Mouse (Mus musculus): ENCODE data around the gene Wdr1. TPM values are rescaled to one million over a fixed set of nuclear protein-coding genes. Genes with fewer than 3 reads are reported as not detected.
A peak's percentile ranks its signal among the peaks of the same experiment; 100 is the strongest.

The Wdr1 gene
- total and polyA plus RNA-seq, 3 experiments = 108 to 173 (median 142) TPM

GRCm38 (mm10) chr5:38489739-38490138 is 73.3 kb downstream of the Wdr1 start:
- Histone ChIP-seq H3K4me2 (ENCODE audit: insufficient read depth, low read depth, poor library complexity, severe bottlenecking) (no peak overlapping the region), H3K4me1 (ENCODE audit: control insufficient read depth in 1 of 2, insufficient read depth in 2 of 2) (peaks cover 8 to 9% of the 10 kb centered on the region in 2 experiments), H3K9me3 (replicated peaks; ENCODE audit: low read length) (peaks cover 2% of the 10 kb centered on the region), H3K36me3 (replicated peaks in 1 of 2; ENCODE audit: control insufficient read depth in 1 of 2, insufficient read depth in 1 of 2, low read length in 1 of 2) (no peaks in the 10 kb centered on the region), H3K4me3 (replicated peaks in 1 of 3; ENCODE audit: low read depth in 2 of 3, low read length in 2 of 3, poor library complexity in 1 of 3) (no peak overlapping the region), H3K79me2 (replicated peaks; ENCODE audit: control insufficient read depth, extremely low read depth, insufficient read depth, poor library complexity, severe bottlenecking) (no peaks in the 10 kb centered on the region), H3K9ac (ENCODE audit: insufficient read depth, low read depth) (no peak overlapping the region), H3K27me3 (replicated peaks) (no peaks in the 10 kb centered on the region), H3K27ac (ENCODE audit: insufficient read depth, low read depth) (no peak overlapping the region)
- TF ChIP-seq KAT2A (IDR thresholded peaks at IDR 0.05; ENCODE audit: insufficient replicate concordance, low read length) = no peak
- peak; percentile 91 for TF ChIP-seq MAFK (IDR thresholded peaks at IDR 0.05; ENCODE audit: insufficient replicate concordance, low read length)
- no peak for DNase-seq (ENCODE audit: extremely low read depth)
- dilution Hi-C loops (cut with MboI; ENCODE audit: extremely low pct_ligation_motif_present, extremely low pct_unique_long_range_greater_than_20kb, low sequenced_read_pairs) (no loop called here), in situ Hi-C loops (cut with MboI; ENCODE audit: low pct_ligation_motif_present, low pct_unique_long_range_greater_than_20kb, low sequenced_read_pairs) (no loop called here)

- TF ChIP-seq ETS1 (conservative IDR thresholded peaks at IDR 0.05; ENCODE audit: low read depth, low read length) (no peak), ZC3H11A (IDR thresholded peaks at IDR 0.05; ENCODE audit: low read depth, low read length) (no peak), CHD2 (IDR thresholded peaks at IDR 0.05; ENCODE audit: low read length) (no peak), MXI1 (IDR thresholded peaks at IDR 0.05; ENCODE audit: low read depth, low read length) (no peak), SMC3 (IDR thresholded peaks at IDR 0.05; ENCODE audit: low read depth, low read length) (no peak), MAFK (IDR thresholded peaks at IDR 0.05; ENCODE audit: insufficient replicate concordance, low read length) (no peak), MAX (IDR thresholded peaks at IDR 0.05; ENCODE audit: low read length) (no peak), MYC (IDR thresholded peaks at IDR 0.05; ENCODE audit: low read depth, low read length) (no peak), USF2 (conservative IDR thresholded peaks at IDR 0.05; ENCODE audit: low read depth, low read length) (no peak), RCOR1 (conservative IDR thresholded peaks at IDR 0.05; ENCODE audit: low read depth, low read length) (no peak), RAD21 (IDR thresholded peaks at IDR 0.05; ENCODE audit: low read depth, low read length) (no peak)
- no peaks in the 10 kb centered on the region for H3K36me3 ChIP-seq (replicated peaks in 1 of 2; ENCODE audit: control insufficient read depth in 1 of 2, insufficient read depth in 1 of 2, low read length in 1 of 2)
- in situ Hi-C loops (cut with MboI; ENCODE audit: low pct_ligation_motif_present, low pct_unique_long_range_greater_than_20kb, low sequenced_read_pairs) (no loop called here), dilution Hi-C loops (cut with MboI; ENCODE audit: extremely low pct_ligation_motif_present, extremely low pct_unique_long_range_greater_than_20kb, low sequenced_read_pairs) (no loop called here)
- H3K4me3 ChIP-seq (replicated peaks in 1 of 3; ENCODE audit: low read depth in 2 of 3, low read length in 2 of 3, poor library complexity in 1 of 3) = no peak overlapping the region
- no peaks in the 10 kb centered on the region for H3K27me3 ChIP-seq (replicated peaks)
- DNase-seq (ENCODE audit: extremely low read depth) = no peak
- H3K4me2 ChIP-seq (ENCODE audit: insufficient read depth, low read depth, poor library complexity, severe bottlenecking) = no peak overlapping the region
- H3K9ac ChIP-seq (ENCODE audit: insufficient read depth, low read depth) = no peak overlapping the region
- H3K27ac ChIP-seq (ENCODE audit: insufficient read depth, low read depth) = no peak overlapping the region
- H3K9me3 ChIP-seq (replicated peaks; ENCODE audit: low read length) = no peaks in the 10 kb centered on the region
- no peaks in the 10 kb centered on the region for H3K79me2 ChIP-seq (replicated peaks; ENCODE audit: control insufficient read depth, extremely low read depth, insufficient read depth, poor library complexity, severe bottlenecking)
- H3K4me1 ChIP-seq (ENCODE audit: control insufficient read depth in 1 of 2, insufficient read depth in 2 of 2) = peaks cover 7 to 8% of the 10 kb centered on the region in 2 experiments
Measured at GRCm38 (mm10) chr5:38488673-38489615, 74.1 kb downstream of the Wdr1 start.
